Mouse (Mus musculus): ENCODE results near the gene Nrcam.

Nrcam gene

DNA sequence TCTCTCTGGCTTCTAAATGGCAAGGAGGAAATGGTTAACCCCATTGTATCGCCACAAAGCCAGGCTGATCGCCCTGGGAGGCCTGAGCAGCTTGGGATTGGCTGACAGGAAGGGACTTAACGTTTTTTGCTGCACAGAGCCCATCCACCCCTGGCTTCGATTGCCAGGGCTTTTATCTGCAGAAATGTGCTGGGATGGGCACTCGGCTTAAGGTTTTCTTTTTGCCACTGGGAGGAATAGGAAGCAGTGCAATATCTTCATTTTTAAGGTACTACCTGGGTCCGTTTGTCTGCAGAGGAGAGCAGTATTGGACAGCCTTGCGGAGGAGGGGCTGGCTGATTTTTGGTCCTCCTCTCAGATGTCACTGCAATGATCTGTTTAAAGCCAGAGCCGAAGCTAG is 110.2 kb downstream of the Nrcam start:
- peak; percentile 66 to 74 for DNase-seq

DNA sequence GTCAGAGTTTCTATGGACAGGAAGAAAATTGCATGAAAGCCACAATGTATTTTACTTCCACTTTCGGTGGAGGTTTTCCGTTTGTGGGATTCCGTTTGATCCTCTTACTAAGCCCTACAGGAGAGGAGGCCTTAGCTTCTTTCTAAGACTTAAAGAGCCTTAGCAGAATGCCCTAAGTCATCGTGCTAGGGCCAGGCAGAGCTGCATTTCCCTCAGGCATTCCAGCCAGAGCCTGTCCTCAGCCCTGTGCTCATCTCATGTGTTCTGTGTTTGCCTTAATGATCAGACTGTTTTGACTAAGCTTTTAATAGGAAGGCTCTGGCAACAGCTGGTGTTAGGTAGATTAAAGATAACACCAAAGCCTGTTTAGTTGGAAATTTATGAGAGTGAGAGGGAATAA is 111.5 kb downstream of the Nrcam start:
- no peak for DNase-seq

DNA sequence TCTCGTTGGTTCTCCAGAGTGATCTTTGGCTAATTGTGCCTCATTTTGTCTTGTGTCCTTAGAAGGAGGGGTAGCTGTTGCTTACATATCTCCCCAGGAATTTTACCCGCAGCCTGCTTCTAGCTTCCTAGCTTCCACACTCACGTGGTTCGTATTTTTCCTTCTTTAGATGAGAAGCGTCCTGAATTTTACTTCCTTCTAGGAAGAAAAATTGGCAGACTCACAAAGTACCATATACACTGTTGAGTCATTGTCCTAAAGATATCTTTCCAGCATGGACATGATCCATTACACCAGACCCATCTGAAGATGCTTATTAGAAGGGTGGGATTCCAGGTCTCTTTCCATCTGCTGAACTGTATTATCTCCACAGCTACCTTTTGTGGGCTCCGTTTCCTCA is 122.2 kb downstream of the Nrcam start:
- no peak for DNase-seq

DNA sequence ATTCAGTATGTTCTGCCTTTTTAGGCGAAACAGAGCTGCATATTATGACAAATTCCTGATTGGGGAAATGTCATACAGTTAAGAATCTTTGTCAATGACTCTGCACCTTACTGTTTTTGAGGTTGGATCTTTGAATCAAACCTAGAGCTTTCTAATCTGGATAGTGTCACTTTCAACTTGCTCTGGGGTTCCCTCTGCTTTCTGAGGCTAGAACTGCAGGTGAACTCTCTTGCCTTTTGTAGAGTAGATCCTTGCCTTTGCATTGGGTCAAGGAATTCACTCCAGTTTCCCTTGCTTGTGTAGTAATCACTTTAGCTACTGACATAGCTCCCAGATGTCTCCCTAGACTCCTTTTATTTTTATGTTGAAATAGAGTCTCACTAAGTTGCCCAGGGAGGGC is 123.1 kb downstream of the Nrcam start:
- peak; percentile 47 to 52 for DNase-seq

DNA sequence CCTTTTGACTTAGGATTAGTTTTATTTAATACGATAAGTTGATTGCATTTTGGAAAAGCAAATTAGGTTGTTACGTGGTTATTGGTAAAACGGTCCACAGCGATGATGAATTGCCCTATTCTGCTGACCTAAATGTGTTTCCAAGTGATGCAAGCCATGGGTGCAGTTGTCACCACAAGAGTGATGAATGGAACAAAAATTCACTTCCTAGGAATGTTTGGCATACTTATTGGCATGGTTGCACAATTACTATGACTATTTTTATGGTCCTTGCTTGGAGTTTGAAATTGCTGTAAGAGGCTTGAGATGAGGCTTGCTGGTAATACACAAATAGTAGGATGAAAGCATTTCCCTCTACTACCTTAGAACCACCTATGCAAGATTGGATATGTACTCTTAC is 125.1 kb downstream of the Nrcam start:
- no peak for DNase-seq

DNA sequence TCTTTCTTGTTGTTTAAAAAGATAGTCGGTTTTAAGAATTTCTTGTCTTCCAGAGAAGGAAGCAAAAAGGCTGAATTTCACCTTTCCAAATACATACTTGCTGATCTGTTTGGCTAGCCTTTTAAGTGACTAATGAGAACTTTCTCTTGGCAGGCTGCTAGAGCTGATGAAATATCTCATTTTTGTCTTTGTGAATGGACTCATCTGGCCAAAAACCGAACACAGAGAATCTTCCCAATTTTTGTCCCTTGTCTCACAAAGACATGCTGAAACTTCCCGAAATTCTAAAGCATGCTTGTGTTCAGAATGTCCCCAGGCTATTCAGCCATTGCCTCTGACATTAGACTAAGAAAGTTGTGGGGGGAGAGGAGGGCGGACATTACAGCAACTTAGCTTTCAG is 129.3 kb downstream of the Nrcam start:
- DNase-seq, result no peak

DNA sequence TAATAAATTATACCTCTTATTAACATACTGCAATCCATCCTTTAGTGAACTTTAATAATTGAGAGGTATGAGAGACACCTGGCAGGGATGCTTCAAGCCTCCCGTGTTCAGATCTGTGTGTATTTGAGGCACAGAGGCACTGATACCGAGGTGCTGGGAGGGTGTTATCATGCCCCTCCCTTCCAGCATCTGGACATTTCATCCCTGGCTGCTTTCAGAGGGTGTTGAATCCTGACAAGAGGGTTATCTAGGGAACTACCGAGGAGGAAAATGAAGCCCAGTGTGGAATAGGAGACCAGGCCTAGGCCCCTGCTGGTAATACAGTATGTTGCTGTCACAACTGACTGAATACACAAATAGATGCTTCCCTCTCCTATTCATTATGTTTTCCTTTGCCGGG is 133.8 kb downstream of the Nrcam start:
- peak; percentile 60 to 69 for DNase-seq

DNA sequence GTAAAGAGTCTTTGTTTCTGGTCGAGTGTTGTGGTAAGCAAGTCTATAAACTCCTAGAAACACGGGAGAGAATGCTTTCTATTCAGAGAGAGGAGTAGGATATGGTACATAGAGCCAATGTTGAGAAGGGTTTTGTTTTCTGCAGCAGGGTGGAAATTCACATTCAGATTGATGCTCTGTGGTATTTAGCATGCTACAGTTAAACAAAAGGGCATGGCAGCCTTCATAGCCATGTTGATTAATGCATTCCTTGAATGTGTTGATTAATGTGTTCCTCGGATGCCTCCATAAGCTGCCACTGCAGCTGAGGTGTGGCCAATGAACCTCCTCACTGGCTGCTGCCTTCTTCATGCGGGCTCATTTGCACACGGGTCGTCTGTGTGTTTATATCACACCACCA is 134.3 kb downstream of the Nrcam start:
- DNase-seq, result peak in 1 of 2 experiments; percentile 18

DNA sequence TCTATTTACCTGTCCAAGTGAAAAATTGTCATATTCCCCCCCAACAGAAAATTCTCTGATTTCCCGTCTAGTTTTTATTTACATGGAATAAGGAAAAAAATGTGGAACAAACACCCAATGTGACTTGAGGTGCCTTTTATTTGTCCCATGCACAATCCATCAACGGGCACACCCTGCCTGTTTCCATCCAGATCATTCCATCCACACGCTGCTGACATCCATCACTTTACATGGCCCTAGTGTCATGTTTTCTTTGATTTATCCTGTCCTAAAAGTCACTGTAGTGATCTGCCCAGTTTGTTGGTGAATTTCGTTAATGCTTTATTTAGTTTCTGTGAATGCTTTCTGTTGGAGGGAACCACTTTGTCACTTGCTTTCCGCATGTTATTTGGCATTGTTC is 142.4 kb downstream of the Nrcam start:
- no peak for DNase-seq

DNA sequence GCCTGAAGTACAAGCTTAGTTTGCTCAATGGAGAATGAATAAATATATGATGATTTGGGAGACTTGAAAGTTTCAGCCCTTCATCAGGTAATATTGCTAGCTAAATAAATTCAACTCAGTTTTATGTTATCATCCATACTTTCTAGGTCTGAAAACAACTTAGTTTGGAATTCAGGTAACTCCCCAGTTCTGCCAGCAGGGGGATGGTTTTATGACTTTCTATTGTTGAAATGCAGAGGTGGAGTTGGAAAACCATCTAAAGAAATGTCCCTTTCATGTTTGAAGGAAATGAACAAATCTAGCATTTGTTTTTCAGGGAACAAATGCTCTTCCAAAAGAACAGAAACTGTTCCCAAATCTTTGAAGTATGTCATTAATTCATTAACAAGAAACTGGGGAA is 146.7 kb downstream of the Nrcam start:
- DNase-seq, result no peak

DNA sequence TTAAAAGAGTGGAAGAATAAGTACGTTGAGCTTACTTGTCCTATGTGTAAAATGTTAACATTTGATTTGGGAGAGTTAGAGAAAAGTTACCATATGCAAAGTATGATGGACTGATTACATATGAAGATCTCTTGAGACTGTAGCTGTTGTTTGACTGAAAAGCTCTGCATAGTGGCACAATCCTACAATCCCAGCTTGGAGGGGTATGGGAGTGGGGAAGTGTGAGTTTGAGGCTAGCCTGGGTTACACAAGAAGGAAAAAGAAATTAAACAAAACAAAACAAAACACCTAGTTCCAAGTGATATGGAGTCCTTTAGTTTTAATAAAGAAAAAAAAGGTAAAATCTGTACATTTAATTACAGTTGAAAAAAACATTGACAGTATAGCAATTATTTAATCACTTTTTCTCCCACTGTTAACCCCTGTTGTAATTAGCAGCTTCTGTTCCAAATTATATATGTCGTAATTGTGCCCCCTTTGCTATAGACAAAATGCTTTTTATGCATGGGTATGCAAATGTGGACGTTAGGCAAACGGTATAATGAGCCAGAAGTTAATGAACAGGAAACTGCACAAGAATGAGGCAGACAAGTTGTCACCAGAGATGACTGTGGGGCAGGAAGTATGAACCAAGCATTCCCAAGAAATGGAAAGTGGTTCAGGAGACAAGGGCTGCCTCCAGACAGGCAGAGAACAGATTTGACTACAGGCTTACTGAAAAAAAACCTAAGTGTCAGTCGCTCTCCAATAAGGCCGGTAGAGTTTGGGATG is 150.8 kb downstream of the Nrcam start:
- no peak for DNase-seq

DNA sequence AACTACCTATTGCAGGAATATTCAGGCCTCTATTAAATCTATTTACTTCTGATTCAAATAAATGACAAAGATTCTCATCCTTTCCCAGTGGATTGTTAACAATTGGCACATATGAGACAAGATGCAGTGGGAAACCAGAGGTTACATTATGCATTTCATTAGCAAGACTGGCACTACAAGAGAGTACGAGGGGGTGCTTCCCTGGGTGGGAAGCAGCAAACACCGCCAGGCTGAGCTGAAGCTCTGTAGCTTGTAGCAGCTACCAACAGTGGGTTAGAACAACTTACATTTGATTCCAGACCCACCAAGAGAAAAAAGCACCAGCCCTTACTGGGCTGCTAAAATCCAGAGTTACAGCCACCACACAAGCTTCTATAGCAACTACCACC is 151.3 kb downstream of the Nrcam start:
- DNase-seq, result no peak

DNA sequence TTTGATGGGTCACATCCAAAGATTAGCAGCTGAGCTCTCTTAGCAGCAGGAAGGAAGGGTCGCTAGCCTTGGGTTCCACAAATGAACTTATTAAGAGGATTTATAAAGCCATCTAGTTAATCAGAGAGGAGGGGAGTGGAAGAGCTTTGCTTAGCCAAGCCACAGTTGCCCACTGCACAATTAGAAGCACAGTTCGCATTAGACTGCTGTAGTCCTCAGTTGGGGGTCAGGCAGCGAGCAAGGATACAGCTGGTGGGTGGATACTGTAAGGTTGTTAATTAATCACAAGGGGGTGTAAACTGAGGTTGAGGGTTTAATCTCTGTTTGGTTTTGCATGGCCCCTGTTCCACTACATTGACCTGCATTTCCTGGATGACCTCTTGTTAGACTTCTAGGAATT is 152.7 kb downstream of the Nrcam start:
- DNase-seq, result no peak

DNA sequence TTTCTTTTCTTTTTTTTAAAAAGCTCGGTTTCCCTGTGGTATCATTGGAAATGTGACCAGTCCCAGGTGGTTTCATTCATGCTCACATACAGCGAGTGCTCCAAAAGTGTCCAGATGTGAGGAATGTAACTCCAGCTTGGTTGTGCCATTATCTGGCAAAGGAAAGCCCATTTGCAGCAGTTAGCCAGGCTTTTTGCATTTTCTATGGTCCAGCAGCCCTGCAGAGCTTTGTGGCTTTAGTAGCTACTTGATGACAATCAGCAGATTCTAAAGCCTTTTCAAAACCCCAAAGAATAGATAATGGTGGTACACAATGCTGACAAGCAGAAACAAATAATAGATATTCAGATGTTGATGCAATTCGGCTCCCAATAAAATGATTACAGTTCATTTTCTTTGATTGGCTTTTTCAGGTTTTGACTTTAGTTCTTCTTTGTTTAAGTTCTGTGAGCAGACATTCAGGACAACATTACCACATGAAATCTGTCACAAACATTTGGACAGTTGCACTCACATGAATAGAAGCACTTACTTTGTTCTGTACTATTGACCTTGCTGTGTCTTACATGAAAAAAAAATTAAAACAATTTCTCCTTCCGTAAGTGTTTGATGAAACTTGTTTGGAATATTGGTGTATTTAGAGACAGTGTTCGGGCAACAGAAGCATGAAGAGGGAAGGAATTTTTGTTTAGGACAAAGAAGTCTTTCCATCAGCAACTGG is 164.2 kb downstream of the Nrcam start:
- no peak for DNase-seq

DNA sequence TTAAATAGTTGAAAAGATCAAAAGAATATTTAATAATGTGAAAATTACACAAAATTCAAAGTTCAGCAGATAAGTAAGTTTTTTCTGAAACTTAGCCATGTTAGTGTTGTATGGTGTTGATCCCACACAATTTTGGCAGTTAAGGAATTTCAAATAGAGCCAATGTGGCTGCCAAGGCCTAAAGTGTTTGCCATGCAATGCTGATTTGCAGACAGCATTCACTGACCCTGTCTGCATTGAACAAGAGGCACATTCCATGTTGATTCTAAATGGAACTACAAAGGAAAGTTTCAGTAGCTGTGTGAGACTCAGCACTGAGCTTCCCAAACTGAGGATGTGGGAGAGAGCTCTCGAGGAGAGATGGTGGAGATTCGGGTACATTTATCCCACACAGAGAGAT is 169.1 kb downstream of the Nrcam start:
- no peak for DNase-seq

DNA sequence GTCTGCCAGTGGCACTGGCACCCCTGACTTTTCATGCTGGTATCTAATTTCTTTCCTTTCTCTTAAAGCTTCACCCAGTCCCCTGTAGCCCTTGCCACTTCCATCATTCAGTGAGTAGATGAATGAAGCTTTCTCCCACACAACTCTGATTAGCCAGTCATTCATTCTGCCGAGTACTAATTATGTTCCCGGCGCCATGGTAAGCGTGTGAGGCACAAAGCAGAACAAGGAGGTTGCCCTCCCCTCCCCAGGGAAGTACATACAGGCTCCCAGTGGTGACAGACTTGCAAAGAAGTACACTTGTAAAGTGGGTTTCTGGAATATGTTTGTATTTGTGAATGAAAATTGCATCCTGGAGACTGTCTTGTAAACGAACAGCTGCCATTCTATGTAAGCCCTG is 170.2 kb downstream of the Nrcam start:
- DNase-seq, result no peak

DNA sequence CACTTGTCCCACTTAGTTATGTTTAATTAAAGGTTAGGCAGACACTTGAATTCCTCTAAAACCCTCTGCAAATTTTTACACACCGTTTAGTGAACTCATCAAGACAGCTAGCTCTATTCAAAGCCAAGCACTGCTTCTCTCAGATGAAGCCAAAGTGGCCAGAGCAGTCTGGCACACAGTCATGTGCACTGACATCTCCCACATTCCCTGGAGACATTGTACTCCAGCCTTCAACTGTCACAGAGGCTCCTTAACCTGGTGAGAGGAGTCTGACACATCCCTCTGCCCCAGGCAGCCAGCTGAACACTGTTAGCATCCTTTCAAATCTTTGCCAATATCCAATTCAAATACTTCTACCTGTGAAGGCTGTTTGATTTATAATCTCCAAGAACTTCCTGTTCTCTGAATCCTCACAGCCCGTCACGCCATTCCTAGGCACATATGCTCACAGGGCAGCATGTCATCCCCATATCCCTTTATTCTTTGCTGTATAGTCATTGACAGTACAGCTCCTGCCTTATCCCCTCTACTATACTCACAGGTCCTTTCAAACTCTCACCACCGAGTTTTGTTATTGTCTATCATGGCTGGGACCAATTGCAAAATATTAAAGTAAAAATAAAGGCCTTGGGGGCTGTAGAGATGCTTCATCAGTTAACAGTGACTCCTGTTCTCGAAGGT is 173.3 kb downstream of the Nrcam start:
- DNase-seq, result peak; percentile 59 to 65

DNA sequence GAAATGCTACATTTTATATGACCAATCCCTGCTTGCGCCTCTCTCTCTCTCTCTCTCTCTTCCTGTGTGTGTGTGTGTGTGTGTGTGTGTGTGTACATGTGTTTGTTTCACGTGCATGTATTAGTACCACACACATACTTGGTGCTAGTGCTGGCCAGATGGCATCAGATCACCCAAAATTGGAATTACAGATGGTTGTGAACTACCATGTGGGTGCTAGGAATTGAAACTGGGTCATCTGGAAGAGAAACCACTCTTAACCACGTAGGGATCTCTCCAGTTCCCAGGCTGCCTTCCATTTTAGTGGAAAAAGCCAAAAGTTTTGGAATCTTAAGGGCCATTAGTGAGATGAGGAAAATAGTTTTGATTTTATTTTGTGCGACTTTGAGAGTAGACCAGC is 175.1 kb downstream of the Nrcam start:
- DNase-seq, result no peak

DNA sequence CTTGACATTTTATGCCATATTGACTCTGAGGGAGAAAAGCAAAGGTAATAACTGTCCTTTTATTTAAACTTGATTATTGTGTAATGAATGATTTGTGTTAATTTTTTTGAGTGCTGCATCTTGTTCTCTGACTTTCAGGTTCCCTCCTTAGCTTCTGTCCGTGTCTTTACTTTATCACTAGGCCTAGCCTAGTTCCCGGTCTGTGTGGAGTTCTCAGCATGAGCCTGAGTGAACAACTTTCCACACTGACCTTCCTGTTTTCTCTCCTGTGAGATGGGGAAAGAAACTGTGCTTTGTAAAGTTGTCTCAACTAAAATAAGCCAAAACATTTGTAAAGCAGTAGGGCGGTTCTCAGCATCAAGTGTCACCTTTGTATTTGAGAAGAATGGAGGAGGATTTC is 179.9 kb downstream of the Nrcam start:
- DNase-seq, result peak in 1 of 2 experiments; percentile 53

DNA sequence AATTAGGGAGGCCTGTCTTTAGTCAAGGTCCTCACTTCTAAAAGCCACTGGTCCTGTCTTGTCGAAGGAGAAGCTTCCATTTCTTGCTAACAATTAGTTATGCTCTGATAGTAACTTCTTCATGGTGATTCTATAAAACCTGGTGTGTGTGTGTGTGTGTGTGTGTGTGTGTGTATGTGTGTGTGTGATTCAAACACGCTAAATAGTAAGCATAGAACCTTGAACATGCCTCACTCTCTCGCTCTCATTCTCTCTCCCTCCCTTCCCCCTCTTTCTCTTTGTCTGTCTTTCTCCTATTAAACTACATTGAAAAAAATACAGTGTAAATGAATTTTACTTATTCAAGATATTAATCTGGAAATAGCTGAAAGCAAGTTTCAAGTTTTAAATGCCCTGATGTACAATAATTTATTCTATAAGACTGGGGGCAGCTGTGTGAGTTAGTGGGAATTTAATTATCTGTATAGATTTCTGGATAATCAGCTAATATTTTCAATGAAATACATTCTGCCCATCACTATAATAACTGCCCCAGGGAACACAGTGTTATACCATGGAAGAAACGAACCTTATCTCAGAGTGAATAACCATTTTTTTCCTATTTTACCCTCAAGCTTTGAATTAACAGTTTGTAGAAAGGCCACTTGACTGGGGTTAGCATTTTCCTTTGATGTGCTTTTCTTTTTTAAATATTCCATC is 180.9 kb downstream of the Nrcam start:
- no peak for DNase-seq

DNA sequence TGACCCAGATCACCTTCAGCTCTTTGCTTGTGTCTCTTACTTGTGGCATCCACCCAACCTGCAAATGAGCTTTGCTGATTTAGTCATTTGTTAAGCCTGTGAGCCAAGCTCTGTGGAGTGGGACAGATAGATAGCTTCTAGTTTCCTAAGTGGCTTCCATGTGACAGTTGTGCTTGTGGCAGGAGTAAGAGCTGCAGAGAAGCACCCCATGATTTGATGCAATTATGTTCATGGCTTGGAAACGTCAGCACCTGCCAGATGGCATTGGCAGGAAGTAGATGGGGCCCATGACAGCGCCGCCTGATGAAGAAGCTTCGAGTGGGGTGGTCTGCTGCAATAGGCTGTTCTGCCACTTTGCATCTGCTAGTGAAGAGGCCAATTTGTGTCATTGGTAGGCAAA is 186.4 kb downstream of the Nrcam start:
- peak; percentile 84 to 90 for DNase-seq

DNA sequence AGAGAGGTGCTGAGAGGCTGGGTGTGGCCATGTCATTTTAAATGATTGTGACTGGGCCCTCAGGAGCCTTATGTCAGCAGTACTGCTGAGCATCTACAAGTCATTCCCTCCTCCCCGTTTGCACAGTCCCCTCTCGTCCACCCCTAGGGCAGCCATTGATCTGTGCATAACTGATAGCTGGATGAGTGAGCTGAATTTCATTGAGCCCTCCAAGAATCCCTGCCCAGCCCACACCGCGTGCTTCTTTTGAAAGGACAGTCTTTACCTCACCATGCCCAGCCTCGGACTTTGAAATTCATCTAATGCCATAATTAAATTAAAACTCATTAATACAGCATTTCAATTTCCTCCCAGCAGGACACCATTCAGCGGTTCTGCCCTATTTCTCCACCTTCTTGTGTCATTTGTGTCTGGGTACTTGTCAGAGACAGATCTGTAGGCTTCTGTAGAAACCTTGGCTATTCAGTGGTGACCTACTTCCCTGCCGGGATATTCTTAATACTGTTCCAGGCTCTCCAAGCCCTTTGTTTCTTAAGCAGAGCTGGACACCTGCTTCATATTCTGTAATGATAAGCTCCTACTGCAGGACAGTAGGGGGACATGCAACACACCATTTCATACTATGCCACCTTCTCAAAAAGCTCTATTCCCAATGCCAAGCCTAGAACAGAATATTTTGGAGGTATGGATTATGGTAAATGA is 190.9 kb downstream of the Nrcam start:
- peak; percentile 38 to 46 for DNase-seq

DNA sequence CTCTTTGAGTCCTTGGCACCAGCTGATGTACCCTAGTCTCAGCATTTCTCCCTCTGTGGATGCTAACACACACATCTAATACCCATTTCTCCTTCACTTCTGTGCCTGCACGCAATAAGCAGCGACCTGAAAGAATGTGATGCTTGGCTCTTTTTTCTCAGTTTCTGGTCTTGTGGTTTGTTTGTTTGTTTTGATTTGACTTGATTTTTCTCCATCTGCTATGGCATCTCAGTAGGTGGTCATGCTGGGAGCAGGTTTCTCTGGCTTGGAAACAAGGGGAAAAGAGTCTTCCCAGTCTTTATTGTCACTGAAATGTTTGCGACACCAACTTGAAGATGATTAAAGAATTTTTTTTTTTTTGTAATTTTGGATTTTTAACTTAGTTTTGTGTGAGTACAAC is 192.8 kb downstream of the Nrcam start:
- peak; percentile 64 to 70 for DNase-seq
